Mouse (Mus musculus) intestine, postnatal 0 days (tissue): ENCODE results near the gene Usp7. TPM values are rescaled to one million over a fixed set of nuclear protein-coding genes. Genes with fewer than 3 reads are reported as not detected.

Source experiments
- ATAC-seq: fragments of 200-750 bp; cut with Nextera tagmentation; 2 replicates; pipeline ENCODE4 v1.8.0; 2017; ENCODE audit warnings: mild to moderate bottlenecking, moderate TSS enrichment, moderate library complexity
- H3K27ac ChIP-seq: fragments of 300-500 bp; sonication (generic); 2 replicates; pipeline ENCODE4 v1.5.1; 2014; ENCODE audit warnings: mild to moderate bottlenecking, low read depth, low read length, moderate library complexity
- H3K27me3 ChIP-seq: fragments of 300-500 bp; sonication (generic); replicated peaks from 2 replicates; pipeline ENCODE4 v1.6.1; 2014; ENCODE audit warnings: low read length, mixed read lengths; ENCODE audit not compliant: control insufficient read depth, insufficient read depth
- H3K36me3 ChIP-seq: fragments of 300-500 bp; sonication (generic); 2 replicates; pipeline ENCODE4 v1.6.1; 2014; ENCODE audit warnings: mild to moderate bottlenecking, moderate library complexity; ENCODE audit not compliant: control insufficient read depth, insufficient read depth
- H3K4me1 ChIP-seq: fragments of 300-500 bp; sonication (generic); replicated peaks from 2 replicates; pipeline ENCODE4 v1.6.1; 2014; ENCODE audit warnings: antibody characterized with exemption, low read length, mixed read lengths; ENCODE audit not compliant: control insufficient read depth, insufficient read depth
- H3K4me2 ChIP-seq: fragments of 300-500 bp; sonication (generic); replicated peaks from 2 replicates; pipeline ENCODE4 v1.6.1; 2014; ENCODE audit warnings: low read depth, mild to moderate bottlenecking, moderate library complexity
- H3K4me3 ChIP-seq: fragments of 300-500 bp; sonication (generic); 2 replicates; pipeline ENCODE4 v1.5.1; 2014; ENCODE audit warnings: low read depth, low read length
- H3K9ac ChIP-seq: fragments of 300-500 bp; sonication (generic); 2 replicates; pipeline ENCODE4 v1.6.1; 2014; ENCODE audit warnings: mild to moderate bottlenecking, low read depth, low read length
- H3K9me3 ChIP-seq: fragments of 300-500 bp; sonication (generic); 2 replicates; pipeline ENCODE4 v1.6.1; 2016; ENCODE audit warnings: mixed run types; ENCODE audit not compliant: control insufficient read depth
- CTCF ChIP-seq: sonication (generic); IDR thresholded peaks from 2 replicates; pipeline ENCODE4 v1.5.1; 2016; ENCODE audit warnings: low read depth, mild to moderate bottlenecking, control low read depth, antibody characterized with exemption, moderate library complexity
- WGBS: fragments of 180-500 bp; shearing (Covaris S2); extraction: QIAGEN DNeasy Blood & Tissue Kit; methylation state at CpG from one replicate; pipeline ENCODE4 v1.1.7; 2014; 5-methylcytosine and 5-hydroxymethylcytosine counted together
- polyA plus RNA-seq: library from polyadenylated mRNA; unstranded; fragments of >200 nt; fragmentation: Nextera tagmentation; extraction: Ambion mirVana; gene quantifications from 2 replicates; pipeline ENCODE4 v1.2.1, GENCODE M21; 2015

Gene Usp7
- polyA plus RNA-seq, 1 experiment from 2014 or later: 16.3 TPM

GRCm38 (mm10) chr16:8714851-8715250 is 77.3 kb downstream of the Usp7 start:
- no peaks in the 10 kb centered on the region for H3K9me3 ChIP-seq
- H3K36me3 ChIP-seq: peaks cover 50% of the 10 kb centered on the region
- 0 out of 2 replicates have a peak, but pooled peaks have one; percentile 22 for ATAC-seq
- H3K27ac ChIP-seq: no peak overlapping the region
- no peak overlapping the region for H3K9ac ChIP-seq
- WGBS: 68% methylated on average over 5 of the region's 5 CpGs
- no peaks in the 10 kb centered on the region for H3K27me3 ChIP-seq
- 0 out of 2 replicates have a peak, but pooled peaks cover 2% of the 10 kb centered on the region for H3K4me1 ChIP-seq
- no peak overlapping the region for H3K4me3 ChIP-seq
- no peak for TF ChIP-seq CTCF
- no peak overlapping the region for H3K4me2 ChIP-seq

- H3K4me1 ChIP-seq: no peaks in the 10 kb centered on the region
- no peak overlapping the region for H3K4me2 ChIP-seq
- H3K36me3 ChIP-seq: peaks cover 78% of the 10 kb centered on the region
- H3K9ac ChIP-seq: no peak overlapping the region
- 77% methylated on average over 9 of the region's 9 CpGs for WGBS
- ATAC-seq: no peak
- H3K4me3 ChIP-seq: no peak overlapping the region
- H3K27me3 ChIP-seq: no peaks in the 10 kb centered on the region
- H3K27ac ChIP-seq: no peak overlapping the region
- no peaks in the 10 kb centered on the region for H3K9me3 ChIP-seq
- no peak for TF ChIP-seq CTCF
Measured at GRCm38 (mm10) chr16:8711998-8712397, 80.1 kb downstream of the Usp7 start.

- no peak for ATAC-seq
- H3K4me2 ChIP-seq: no peak overlapping the region
- 74% methylated on average over 3 of the region's 3 CpGs for WGBS
Measured at GRCm38 (mm10) chr16:8700586-8700985, 91.5 kb downstream of the Usp7 start.

GRCm38 (mm10) chr16:8699556-8699955 is 92.6 kb downstream of the Usp7 start:
- no peak for ATAC-seq
- Histone ChIP-seq H3K4me1 (no peaks in the 10 kb centered on the region), H3K9ac (no peak overlapping the region), H3K36me3 (peaks cover 89% of the 10 kb centered on the region), H3K4me3 (no peak overlapping the region), H3K27me3 (no peaks in the 10 kb centered on the region), H3K9me3 (no peaks in the 10 kb centered on the region), H3K4me2 (no peak overlapping the region), H3K27ac (no peak overlapping the region)
- TF ChIP-seq CTCF: no peak
- WGBS: 90% methylated on average over 8 of the region's 8 CpGs

More at GRCm38 (mm10) chr16:8700586-8700985, 91.5 kb downstream of the Usp7 start:
- Histone ChIP-seq H3K27ac (no peak overlapping the region), H3K27me3 (no peaks in the 10 kb centered on the region), H3K9ac (no peak overlapping the region), H3K4me3 (no peak overlapping the region), H3K9me3 (no peaks in the 10 kb centered on the region), H3K36me3 (peaks cover 88% of the 10 kb centered on the region), H3K4me1 (no peaks in the 10 kb centered on the region)
- TF ChIP-seq CTCF: no peak

GRCm38 (mm10) chr16:8691206-8691605 is 100.9 kb downstream of the Usp7 start:
- Histone ChIP-seq H3K36me3 (peaks cover 68% of the 10 kb centered on the region), H3K9ac (no peak overlapping the region), H3K9me3 (no peaks in the 10 kb centered on the region), H3K4me2 (no peak overlapping the region), H3K4me1 (no peaks in the 10 kb centered on the region), H3K27ac (no peak overlapping the region), H3K27me3 (no peaks in the 10 kb centered on the region), H3K4me3 (no peak overlapping the region)
- no peak for ATAC-seq
- 92% methylated on average over 7 of the region's 7 CpGs for WGBS
- TF ChIP-seq CTCF: no peak

- peaks cover 61% of the 10 kb centered on the region for H3K36me3 ChIP-seq
- TF ChIP-seq CTCF: no peak
- H3K27ac ChIP-seq: no peak overlapping the region
- no peak overlapping the region for H3K4me2 ChIP-seq
- H3K4me3 ChIP-seq: no peak overlapping the region
- WGBS: 91% methylated on average over 11 of the region's 11 CpGs
- H3K4me1 ChIP-seq: no peaks in the 10 kb centered on the region
- H3K9ac ChIP-seq: no peak overlapping the region
- H3K9me3 ChIP-seq: no peaks in the 10 kb centered on the region
- no peak for ATAC-seq
- H3K27me3 ChIP-seq: no peaks in the 10 kb centered on the region
Measured at GRCm38 (mm10) chr16:8689979-8690656, 102.0 kb downstream of the Usp7 start.
